Mouse (Mus musculus): ENCODE results near the gene Rft1. TPM values are rescaled to one million over a fixed set of nuclear protein-coding genes. Genes with fewer than 3 reads are reported as not detected.

Rft1 gene
- polyA plus RNA-seq, 1 experiment from 2014 or later = 15.5 TPM

GRCm38 (mm10) chr14:30654691-30655228, 600 bp downstream of the Rft1 start:
- Histone ChIP-seq H3K36me3 (replicated peaks) (peaks cover 16% of the 10 kb centered on the region), H3K9me3 (no peaks in the 10 kb centered on the region), H3K4me3 (peak overlapping the region; percentile 99), H3K27me3 (replicated peaks; ENCODE audit: low read depth, poor library complexity, severe bottlenecking) (no peaks in the 10 kb centered on the region), H3K27ac (replicated peaks) (peak overlapping the region; percentile 98), H3K4me1 (peaks cover 7% of the 10 kb centered on the region)
- DNase-seq (ENCODE audit: low spot score) = no peak
- 44% methylated on average over 4 of the region's 4 CpGs for WGBS

GRCm38 (mm10) chr14:30655531-30655930, 1.4 kb downstream of the Rft1 start:
- DNase-seq (ENCODE audit: low spot score) = no peak
- H3K27ac ChIP-seq (replicated peaks) = no peak overlapping the region
- peaks cover 23% of the 10 kb centered on the region for H3K36me3 ChIP-seq (replicated peaks)
- H3K4me1 ChIP-seq = peaks cover 7% of the 10 kb centered on the region
- WGBS = 90% methylated on average over 1 of the region's 1 CpGs
- H3K27me3 ChIP-seq (replicated peaks; ENCODE audit: low read depth, poor library complexity, severe bottlenecking) = no peaks in the 10 kb centered on the region
- H3K4me3 ChIP-seq = no peak overlapping the region
- no peaks in the 10 kb centered on the region for H3K9me3 ChIP-seq

- H3K27ac ChIP-seq (replicated peaks) = no peak overlapping the region
- H3K9me3 ChIP-seq = no peaks in the 10 kb centered on the region
- no peaks in the 10 kb centered on the region for H3K27me3 ChIP-seq (replicated peaks; ENCODE audit: low read depth, poor library complexity, severe bottlenecking)
- H3K4me3 ChIP-seq = no peak overlapping the region
- H3K36me3 ChIP-seq (replicated peaks) = peaks cover 96% of the 10 kb centered on the region
- no peak for DNase-seq (ENCODE audit: low spot score)
- WGBS = 80% methylated on average over 3 of the region's 3 CpGs
- H3K4me1 ChIP-seq = no peaks in the 10 kb centered on the region
Measured at GRCm38 (mm10) chr14:30666061-30666460, 11.9 kb downstream of the Rft1 start.

- no peak overlapping the region for H3K4me3 ChIP-seq
- no peaks in the 10 kb centered on the region for H3K9me3 ChIP-seq
- no peaks in the 10 kb centered on the region for H3K4me1 ChIP-seq
- WGBS = 87% methylated on average over 4 of the region's 4 CpGs
- H3K27ac ChIP-seq (replicated peaks) = no peak overlapping the region
- no peaks in the 10 kb centered on the region for H3K27me3 ChIP-seq (replicated peaks; ENCODE audit: low read depth, poor library complexity, severe bottlenecking)
- no peak for DNase-seq (ENCODE audit: low spot score)
- peaks cover 95% of the 10 kb centered on the region for H3K36me3 ChIP-seq (replicated peaks)
Measured at GRCm38 (mm10) chr14:30666604-30667003, 12.4 kb downstream of the Rft1 start.

GRCm38 (mm10) chr14:30670161-30670560, 16.0 kb downstream of the Rft1 start:
- H3K27me3 ChIP-seq (replicated peaks; ENCODE audit: low read depth, poor library complexity, severe bottlenecking) = no peaks in the 10 kb centered on the region
- no peaks in the 10 kb centered on the region for H3K9me3 ChIP-seq
- DNase-seq (ENCODE audit: low spot score) = no peak
- H3K27ac ChIP-seq (replicated peaks) = no peak overlapping the region
- no peak overlapping the region for H3K4me3 ChIP-seq
- WGBS = 90% methylated on average over 6 of the region's 6 CpGs
- no peaks in the 10 kb centered on the region for H3K4me1 ChIP-seq
- H3K36me3 ChIP-seq (replicated peaks) = peaks cover 90% of the 10 kb centered on the region

GRCm38 (mm10) chr14:30671095-30671985, 17.2 kb downstream of the Rft1 start:
- WGBS = 78% methylated on average over 15 of the region's 15 CpGs
- Histone ChIP-seq H3K4me1 (no peaks in the 10 kb centered on the region), H3K36me3 (replicated peaks) (peaks cover 88% of the 10 kb centered on the region), H3K27me3 (replicated peaks; ENCODE audit: low read depth, poor library complexity, severe bottlenecking) (no peaks in the 10 kb centered on the region), H3K27ac (replicated peaks) (no peak overlapping the region), H3K4me3 (no peak overlapping the region), H3K9me3 (no peaks in the 10 kb centered on the region)
- no peak for DNase-seq (ENCODE audit: low spot score)

- Histone ChIP-seq H3K4me3 (no peak overlapping the region), H3K36me3 (replicated peaks) (peaks cover 88% of the 10 kb centered on the region), H3K9me3 (no peaks in the 10 kb centered on the region), H3K4me1 (no peaks in the 10 kb centered on the region), H3K27me3 (replicated peaks; ENCODE audit: low read depth, poor library complexity, severe bottlenecking) (no peaks in the 10 kb centered on the region), H3K27ac (replicated peaks) (no peak overlapping the region)
- DNase-seq (ENCODE audit: low spot score) = peak; percentile 86
- 11% methylated on average over 3 of the region's 3 CpGs for WGBS
Measured at GRCm38 (mm10) chr14:30671986-30672312, 17.8 kb downstream of the Rft1 start.

- no peaks in the 10 kb centered on the region for H3K27me3 ChIP-seq (replicated peaks; ENCODE audit: low read depth, poor library complexity, severe bottlenecking)
- no peak overlapping the region for H3K4me3 ChIP-seq
- H3K4me1 ChIP-seq = no peaks in the 10 kb centered on the region
- H3K36me3 ChIP-seq (replicated peaks) = peaks cover 88% of the 10 kb centered on the region
- 76% methylated on average over 6 of the region's 6 CpGs for WGBS
- H3K27ac ChIP-seq (replicated peaks) = no peak overlapping the region
- DNase-seq (ENCODE audit: low spot score) = no peak
- H3K9me3 ChIP-seq = no peaks in the 10 kb centered on the region
Measured at GRCm38 (mm10) chr14:30674947-30675346, 20.8 kb downstream of the Rft1 start.

- Histone ChIP-seq H3K4me3 (no peak overlapping the region), H3K36me3 (replicated peaks) (peaks cover 95% of the 10 kb centered on the region), H3K27ac (replicated peaks) (no peak overlapping the region), H3K4me1 (no peaks in the 10 kb centered on the region), H3K27me3 (replicated peaks; ENCODE audit: low read depth, poor library complexity, severe bottlenecking) (no peaks in the 10 kb centered on the region), H3K9me3 (no peaks in the 10 kb centered on the region)
- WGBS = 90% methylated on average over 3 of the region's 3 CpGs
- no peak for DNase-seq (ENCODE audit: low spot score)
Measured at GRCm38 (mm10) chr14:30682131-30682530, 28.0 kb downstream of the Rft1 start.

- H3K4me3 ChIP-seq = no peak overlapping the region
Measured at GRCm38 (mm10) chr14:30690685-30691084, 36.5 kb downstream of the Rft1 start.

GRCm38 (mm10) chr14:30692439-30692838, 38.3 kb downstream of the Rft1 start:
- DNase-seq (ENCODE audit: low spot score) = no peak
- no peaks in the 10 kb centered on the region for H3K9me3 ChIP-seq
- no peak overlapping the region for H3K27ac ChIP-seq (replicated peaks)
- peaks cover 1% of the 10 kb centered on the region for H3K4me1 ChIP-seq
- 88% methylated on average over 6 of the region's 6 CpGs for WGBS
- no peaks in the 10 kb centered on the region for H3K27me3 ChIP-seq (replicated peaks; ENCODE audit: low read depth, poor library complexity, severe bottlenecking)
- peaks cover 45% of the 10 kb centered on the region for H3K36me3 ChIP-seq (replicated peaks)
- H3K4me3 ChIP-seq = no peak overlapping the region

More at GRCm38 (mm10) chr14:30690685-30691084, 36.5 kb downstream of the Rft1 start:
- no peaks in the 10 kb centered on the region for H3K4me1 ChIP-seq
- H3K36me3 ChIP-seq (replicated peaks) = peaks cover 61% of the 10 kb centered on the region
- DNase-seq (ENCODE audit: low spot score) = no peak
- whole genome bisulfite sequencing = 97% methylated on average over 3 of the region's 3 CpGs
- no peaks in the 10 kb centered on the region for H3K9me3 ChIP-seq
- no peaks in the 10 kb centered on the region for H3K27me3 ChIP-seq (replicated peaks; ENCODE audit: low read depth, poor library complexity, severe bottlenecking)
- no peak overlapping the region for H3K27ac ChIP-seq (replicated peaks)

GRCm38 (mm10) chr14:30694786-30695185, 40.6 kb downstream of the Rft1 start:
- WGBS = 90% methylated on average over 2 of the region's 2 CpGs
- Histone ChIP-seq H3K27me3 (replicated peaks; ENCODE audit: low read depth, poor library complexity, severe bottlenecking) (no peaks in the 10 kb centered on the region), H3K9me3 (no peaks in the 10 kb centered on the region), H3K27ac (replicated peaks) (no peak overlapping the region), H3K4me1 (peaks cover 15% of the 10 kb centered on the region), H3K4me3 (no peak overlapping the region), H3K36me3 (replicated peaks) (peaks cover 32% of the 10 kb centered on the region)
- no peak for DNase-seq (ENCODE audit: low spot score)

- no peak for DNase-seq (ENCODE audit: low spot score)
- no peaks in the 10 kb centered on the region for H3K27me3 ChIP-seq (replicated peaks; ENCODE audit: low read depth, poor library complexity, severe bottlenecking)
- H3K36me3 ChIP-seq (replicated peaks) = peaks cover 23% of the 10 kb centered on the region
- no peaks in the 10 kb centered on the region for H3K9me3 ChIP-seq
- peaks cover 16% of the 10 kb centered on the region for H3K4me1 ChIP-seq
- H3K4me3 ChIP-seq = no peak overlapping the region
- H3K27ac ChIP-seq (replicated peaks) = no peak overlapping the region
- WGBS = 82% methylated on average over 4 of the region's 4 CpGs
Measured at GRCm38 (mm10) chr14:30695609-30696008, 41.4 kb downstream of the Rft1 start.
